Mouse (Mus musculus) embryonic fibroblast, embryonic 13.5 days (primary cell): ENCODE measurements around the gene Slc16a3.

Experiments used
- CTCF ChIP-seq: IDR thresholded peaks from 2 replicates; pipeline ENCODE4 v1.5.1; 2011; ENCODE audit warnings: mild to moderate bottlenecking, control low read depth, low read length, moderate library complexity, borderline replicate concordance; ENCODE audit not compliant: insufficient read depth
- POLR2A ChIP-seq: IDR thresholded peaks from 2 replicates; pipeline ENCODE4 v1.6.1; 2011; ENCODE audit warnings: low read depth, mild to moderate bottlenecking, control low read depth, low read length, moderate library complexity

GRCm38 (mm10) chr11:120994741-120995140, 46.5 kb downstream of the Slc16a3 start:
- TF ChIP-seq CTCF: no peak
- no peak for TF ChIP-seq POLR2A
